Mouse (Mus musculus) MEL (cell line): ENCODE measurements around the gene Traf1.

Experiments used
- BHLHE40 ChIP-seq: IDR thresholded peaks from 2 replicates; pipeline ENCODE4 v1.6.1; 2012; ENCODE audit warnings: low read depth, mild to moderate bottlenecking, inconsistent platforms, low read length, improper control_type of control experiment, borderline replicate concordance
- CTCF ChIP-seq, 3 experiments: IDR thresholded peaks in 2 of 3; conservative IDR thresholded peaks in 1 of 3; 2 replicates each; pipeline ENCODE4 v1.5.1; 2011 to 2012; ENCODE audit warnings: low read length in 3 of 3, low read depth in 2 of 3, mild to moderate bottlenecking in 2 of 3, improper control_type of control experiment in 1 of 3, inconsistent platforms in 1 of 3, mixed read lengths in 1 of 3, moderate library complexity in 1 of 3; ENCODE audit not compliant: control insufficient read depth in 1 of 3, insufficient read depth in 1 of 3, poor library complexity in 1 of 3, severe bottlenecking in 1 of 3
- EP300 ChIP-seq, 2 experiments: IDR thresholded peaks; 2 replicates each; pipeline ENCODE4 v1.6.1; 2011; ENCODE audit warnings: improper control_type of control experiment in 2 of 2, low read length in 2 of 2, low read depth in 1 of 2, mild to moderate bottlenecking in 1 of 2
- ETS1 ChIP-seq: IDR thresholded peaks from 2 replicates; pipeline ENCODE4 v1.6.1; 2012; ENCODE audit warnings: low read depth, mild to moderate bottlenecking, inconsistent platforms, low read length, improper control_type of control experiment, moderate library complexity
- MAFK ChIP-seq: IDR thresholded peaks from 2 replicates; pipeline ENCODE4 v1.6.1; 2011; ENCODE audit warnings: low read depth, mild to moderate bottlenecking, low read length, improper control_type of control experiment, borderline replicate concordance
- MEF2A ChIP-seq: IDR thresholded peaks from 2 replicates; pipeline ENCODE4 v1.6.1; 2014; ENCODE audit warnings: low read depth, mild to moderate bottlenecking, inconsistent platforms, low read length, improper control_type of control experiment; ENCODE audit not compliant: poor library complexity, insufficient replicate concordance, severe bottlenecking; ENCODE audit errors: extremely low read depth
- NELFE ChIP-seq: IDR thresholded peaks from 2 replicates; pipeline ENCODE4 v1.6.1; 2011; ENCODE audit warnings: low read depth, low read length, improper control_type of control experiment
- RCOR1 ChIP-seq: IDR thresholded peaks from 2 replicates; pipeline ENCODE4 v1.6.1; 2012; ENCODE audit warnings: low read depth, mild to moderate bottlenecking, inconsistent platforms, low read length, improper control_type of control experiment
- SIN3A ChIP-seq: IDR thresholded peaks from 2 replicates; pipeline ENCODE4 v1.6.1; 2012; ENCODE audit warnings: low read length, improper control_type of control experiment, inconsistent platforms
- SMC3 ChIP-seq: IDR thresholded peaks from 2 replicates; pipeline ENCODE4 v1.6.1; 2011; ENCODE audit warnings: low read depth, low read length, improper control_type of control experiment
- TBP ChIP-seq: IDR thresholded peaks from 2 replicates; pipeline ENCODE4 v1.8.0; 2011; ENCODE audit warnings: low read depth, low read length, improper control_type of control experiment
- UBTF ChIP-seq: IDR thresholded peaks from 2 replicates; pipeline ENCODE4 v1.6.1; 2012; ENCODE audit warnings: low read depth, mild to moderate bottlenecking, inconsistent platforms, low read length, improper control_type of control experiment, moderate library complexity, borderline replicate concordance; ENCODE audit not compliant: insufficient read depth
- ZC3H11A ChIP-seq: IDR thresholded peaks from 2 replicates; pipeline ENCODE4 v1.6.1; 2012; ENCODE audit warnings: low read depth, mild to moderate bottlenecking, inconsistent platforms, low read length, improper control_type of control experiment
- ZMIZ1 ChIP-seq: IDR thresholded peaks from 2 replicates; pipeline ENCODE4 v1.6.1; 2012; ENCODE audit warnings: low read depth, mild to moderate bottlenecking, inconsistent platforms, low read length, improper control_type of control experiment, moderate library complexity

- TF ChIP-seq RCOR1 (no peak), SMC3 (no peak), MAFK (no peak), NELFE (no peak), CTCF (IDR thresholded peaks at IDR 0.05 in 2 of 3, conservative IDR thresholded peaks at IDR 0.05 in 1 of 3; ENCODE audit: control insufficient read depth in 1 of 3, insufficient read depth in 1 of 3, low read depth in 2 of 3, low read length in 3 of 3, poor library complexity in 1 of 3, severe bottlenecking in 1 of 3) (peak in 2 of 3 experiments; percentile 21 to 34; a peak in 4 of 6 replicates), EP300 (IDR thresholded peaks at IDR 0.05; ENCODE audit: low read depth in 1 of 2, low read length in 2 of 2) (no peak), MEF2A (no peak), UBTF (no peak), BHLHE40 (no peak), ZMIZ1 (no peak), ZC3H11A (no peak), ETS1 (no peak), SIN3A (no peak), TBP (no peak)
These were observed 59.8 kb downstream of the Traf1 start for GRCm38 (mm10) chr2:34901726-34902125.
